Comparison of ENCODE assay signal across 8 mouse cellular contexts in the genomic region with DNA sequence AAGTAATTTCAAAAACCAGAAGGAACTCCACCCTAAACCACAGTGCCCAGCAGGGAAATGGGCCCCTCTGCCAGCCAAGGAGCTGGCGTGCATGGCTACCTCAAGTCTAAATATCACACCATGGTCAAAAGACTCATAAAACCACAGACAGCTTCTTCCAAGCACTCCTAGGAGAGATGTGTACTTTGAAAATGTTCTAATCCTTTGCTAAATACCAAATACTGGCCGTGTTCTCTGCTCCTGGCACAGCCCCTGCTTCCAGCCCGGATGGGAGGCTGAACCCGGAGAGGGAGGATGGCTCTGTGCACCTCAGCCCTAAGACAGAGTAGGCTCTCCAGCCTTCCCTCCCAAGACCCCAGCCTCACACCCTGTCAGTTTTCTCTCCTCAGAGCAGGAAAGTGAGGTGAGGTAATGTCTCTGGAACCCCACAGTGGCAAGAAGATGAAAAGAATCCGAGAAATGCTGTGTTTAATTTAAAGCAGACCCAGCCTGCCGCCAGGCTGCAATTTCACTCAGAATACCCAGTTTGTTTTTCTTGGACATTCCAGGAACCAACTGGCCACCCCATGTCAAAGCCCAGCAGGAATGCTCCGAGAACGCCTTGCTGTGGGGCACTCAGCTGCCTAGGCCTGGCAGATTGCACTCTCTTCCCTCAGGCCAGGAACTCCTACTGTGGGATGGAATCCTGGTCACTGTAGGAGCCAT.
DNase-seq lines count a peak whose midpoint lies in the region; ATAC-seq lines count a peak whose summit lies in the region.

No protein-coding gene starts in this region.

- peak; percentile 53 for DNase-seq in forebrain, embryonic 10.5 days (ENCODE audit: extremely low spot score, low spot score)
- peak; percentile 85 for DNase-seq in NIH3T3 (ENCODE audit: low read depth)
- no peak for DNase-seq in MN1 (ENCODE audit: low spot score)
- no peak for DNase-seq in right cerebral cortex, adult 2 months (ENCODE audit: low spot score in 2 of 2)

- H3K27me3 ChIP-seq in forebrain, embryonic 10.5 days (ENCODE audit: poor library complexity, severe bottlenecking) = no peaks in the 10 kb centered on the region
- no peaks in the 10 kb centered on the region for H3K27me3 ChIP-seq in forebrain, embryonic 13.5 days
- H3K27me3 ChIP-seq in forebrain, embryonic 15.5 days = no peaks in the 10 kb centered on the region
- no peaks in the 10 kb centered on the region for H3K27me3 ChIP-seq in limb, embryonic 12.5 days
- H3K27me3 ChIP-seq in neural tube, embryonic 13.5 days = no peaks in the 10 kb centered on the region

- H3K9ac ChIP-seq in forebrain, embryonic 13.5 days = no peak overlapping the region
- H3K9ac ChIP-seq in forebrain, embryonic 15.5 days (replicated peaks) = no peak overlapping the region
- no peak overlapping the region for H3K9ac ChIP-seq in limb, embryonic 12.5 days (replicated peaks)
- H3K9ac ChIP-seq in neural tube, embryonic 13.5 days = no peak overlapping the region

- no peak overlapping the region for H3K4me3 ChIP-seq in forebrain, embryonic 10.5 days
- no peak overlapping the region for H3K4me3 ChIP-seq in forebrain, embryonic 13.5 days
- no peak overlapping the region for H3K4me3 ChIP-seq in forebrain, embryonic 15.5 days
- no peak overlapping the region for H3K4me3 ChIP-seq in limb, embryonic 12.5 days (replicated peaks)
- no peak overlapping the region for H3K4me3 ChIP-seq in neural tube, embryonic 13.5 days

- no peaks in the 10 kb centered on the region for H3K36me3 ChIP-seq in forebrain, embryonic 10.5 days (replicated peaks)
- H3K36me3 ChIP-seq in forebrain, embryonic 13.5 days (ENCODE audit: poor library complexity, severe bottlenecking) = no peaks in the 10 kb centered on the region
- no peaks in the 10 kb centered on the region for H3K36me3 ChIP-seq in forebrain, embryonic 15.5 days
- no peaks in the 10 kb centered on the region for H3K36me3 ChIP-seq in limb, embryonic 12.5 days
- no peaks in the 10 kb centered on the region for H3K36me3 ChIP-seq in neural tube, embryonic 13.5 days

- H3K27ac ChIP-seq in forebrain, embryonic 10.5 days = peak overlapping the region; percentile 74
- no peak overlapping the region for H3K27ac ChIP-seq in forebrain, embryonic 13.5 days
- H3K27ac ChIP-seq in forebrain, embryonic 15.5 days (replicated peaks) = peak overlapping the region; percentile 54
- H3K27ac ChIP-seq in limb, embryonic 12.5 days = peak overlapping the region; percentile 91
- H3K27ac ChIP-seq in neural tube, embryonic 13.5 days (replicated peaks) = peak overlapping the region; percentile 68

- no peaks in the 10 kb centered on the region for H3K9me3 ChIP-seq in forebrain, embryonic 10.5 days
- H3K9me3 ChIP-seq in forebrain, embryonic 13.5 days (replicated peaks) = no peaks in the 10 kb centered on the region
- H3K9me3 ChIP-seq in forebrain, embryonic 15.5 days = no peaks in the 10 kb centered on the region
- H3K9me3 ChIP-seq in limb, embryonic 12.5 days = no peaks in the 10 kb centered on the region
- H3K9me3 ChIP-seq in neural tube, embryonic 13.5 days = no peaks in the 10 kb centered on the region

- ATAC-seq in forebrain, embryonic 13.5 days = no peak
- ATAC-seq in forebrain, embryonic 15.5 days (replicated peaks) = no peak
- peak; percentile 80 for ATAC-seq in limb, embryonic 12.5 days (ENCODE audit: insufficient number of reproducible peaks, insufficient read depth, low FRiP score, low TSS enrichment, low read depth)
- peak; percentile 56; the same call in 1 of the 2 replicates for ATAC-seq in neural tube, embryonic 13.5 days (ENCODE audit: low read depth)

- H3K4me2 ChIP-seq in forebrain, embryonic 13.5 days = no peak overlapping the region
- H3K4me2 ChIP-seq in forebrain, embryonic 15.5 days (replicated peaks) = no peak overlapping the region
- H3K4me2 ChIP-seq in limb, embryonic 12.5 days = peak overlapping the region; percentile 32
- no peak overlapping the region for H3K4me2 ChIP-seq in neural tube, embryonic 13.5 days

- peaks cover 36% of the 10 kb centered on the region for H3K4me1 ChIP-seq in forebrain, embryonic 10.5 days
- H3K4me1 ChIP-seq in forebrain, embryonic 13.5 days = no peaks in the 10 kb centered on the region
- H3K4me1 ChIP-seq in forebrain, embryonic 15.5 days = peaks cover 4% of the 10 kb centered on the region
- H3K4me1 ChIP-seq in limb, embryonic 12.5 days (replicated peaks) = peaks cover 34% of the 10 kb centered on the region
- H3K4me1 ChIP-seq in neural tube, embryonic 13.5 days (replicated peaks) = peaks cover 21% of the 10 kb centered on the region

- 52% methylated on average over 8 of the region's 8 CpGs for WGBS in forebrain, embryonic 10.5 days
- 59% methylated on average over 8 of the region's 8 CpGs for WGBS in forebrain, embryonic 13.5 days
- 55% methylated on average over 8 of the region's 8 CpGs for WGBS in forebrain, embryonic 15.5 days
- 6% methylated on average over 8 of the region's 8 CpGs for WGBS in limb, embryonic 12.5 days
- WGBS in neural tube, embryonic 13.5 days = 54% methylated on average over 8 of the region's 8 CpGs

Comparison
In these comparisons a context has a peak if more than half of its experiments do, and no peak if none do; other contexts are left out.
1. DNase-seq: peak in forebrain, embryonic 10.5 days (single experiment) and NIH3T3 (single experiment); none in MN1 (single experiment) and right cerebral cortex, adult 2 months (0 of 2).
2. ATAC-seq: peak in limb, embryonic 12.5 days (single experiment) and neural tube, embryonic 13.5 days (single experiment); none in forebrain, embryonic 13.5 days (single experiment) and forebrain, embryonic 15.5 days (single experiment).